Mouse (Mus musculus): Measurements from ENCODE around the gene A630023A22Rik. TPM values are rescaled to one million over a fixed set of nuclear protein-coding genes. Genes with fewer than 3 reads are reported as not detected.

A630023A22Rik gene
- 0.37 TPM in 1 of 2 replicates, not detected in the other for polyA plus RNA-seq (2015; fragmentation: Nextera tagmentation; extraction: Ambion mirVana)

DNA sequence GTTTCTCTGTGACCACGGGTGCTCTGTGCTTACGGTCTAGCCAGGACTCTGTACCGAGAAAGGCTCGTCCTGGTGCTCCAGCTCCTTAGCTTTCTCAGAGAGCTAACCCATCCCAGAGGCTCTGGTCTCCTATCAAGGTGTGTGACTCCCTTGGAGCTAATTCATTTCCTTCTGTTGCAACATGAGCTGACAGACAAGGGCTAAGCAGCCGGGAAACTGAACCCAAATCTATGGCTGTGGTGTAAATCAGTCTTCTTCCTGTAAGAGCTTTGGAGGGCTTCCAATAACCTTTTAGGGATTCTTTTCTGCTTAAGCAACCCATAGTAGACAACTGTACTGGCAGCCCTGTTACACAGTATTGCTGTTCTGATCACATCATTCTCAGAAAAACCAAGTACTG, at the start of gene A630023A22Rik:
TSS of gene A630023A22Rik (minus strand) at position 154 of the 400 bp plus-strand sequence.

DNA sequence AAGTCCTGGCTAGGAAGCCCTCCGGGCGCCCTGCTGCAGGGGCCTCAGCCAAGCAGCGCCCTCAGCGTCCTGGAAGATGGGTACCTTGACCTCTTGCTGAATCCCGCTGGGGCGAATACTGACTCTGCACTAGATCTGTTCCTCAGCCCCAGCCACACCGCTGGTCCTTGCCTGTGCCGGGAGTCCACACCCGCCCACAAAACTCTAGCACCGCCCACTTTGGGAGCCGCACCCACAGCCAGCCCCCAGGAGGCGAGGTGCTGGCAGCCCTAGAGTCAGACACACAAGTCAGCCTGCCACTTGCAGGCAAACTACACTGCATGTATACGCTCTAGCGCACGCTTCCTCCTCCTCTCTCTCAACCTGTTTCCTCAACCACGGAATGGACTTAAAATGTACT, 49.8 kb upstream of the A630023A22Rik start, which contains the start of gene Npy4r:
TSS of gene Npy4r (minus strand) at position 148 of the 400 bp plus-strand sequence.

GRCm38 (mm10) chr14:34085731-34086130, 16.8 kb downstream of the A630023A22Rik start, which contains the start of gene Anxa8:
Anxa8 (plus strand) TSS chr14:34085981.

DNA sequence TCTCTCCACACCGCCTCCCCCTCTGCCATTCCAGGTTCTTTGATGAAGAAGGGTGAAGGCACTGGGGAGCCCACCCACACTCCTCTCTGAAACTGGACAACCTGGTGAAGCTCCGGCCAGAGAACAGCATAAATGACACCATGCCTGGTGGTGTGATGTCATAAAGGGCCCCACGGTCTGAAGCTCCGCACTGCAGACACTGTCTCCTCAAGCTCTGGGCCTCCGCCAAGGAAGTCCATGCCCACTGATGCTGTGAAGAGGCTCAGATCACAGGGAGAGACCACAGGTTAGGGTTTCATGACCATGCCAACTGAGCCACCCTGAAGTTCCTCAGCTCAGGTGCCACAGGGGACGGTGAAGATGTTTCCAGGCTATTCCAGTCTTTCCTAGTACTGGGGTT, 50.0 kb downstream of the A630023A22Rik start, which contains the start of gene Antxrl:
TSS of gene Antxrl (plus strand) at position 192 of the 400 bp plus-strand sequence.

DNA sequence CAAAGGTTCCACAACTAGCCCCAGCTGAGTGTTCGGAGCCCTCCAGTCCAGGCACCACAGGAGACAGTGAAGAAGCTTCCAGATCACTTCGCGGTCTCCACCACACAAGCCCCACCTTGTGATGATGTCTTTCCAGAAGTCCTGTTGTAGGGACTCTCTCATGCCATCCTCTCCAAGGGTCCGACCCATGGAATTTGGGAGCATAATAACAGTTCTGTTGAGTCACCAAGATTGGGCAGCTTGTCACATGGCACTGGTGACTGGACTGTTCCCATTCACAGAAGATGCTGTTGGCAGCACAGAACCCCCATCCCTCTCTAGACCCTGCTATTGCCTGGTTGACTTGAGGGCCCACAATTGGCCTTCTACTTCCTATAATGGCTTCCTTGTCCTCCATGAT, 86.2 kb downstream of the A630023A22Rik start, which contains the start of gene Gm5460:
TSS of gene Gm5460 (plus strand) at position 378 of the 400 bp plus-strand sequence.

DNA sequence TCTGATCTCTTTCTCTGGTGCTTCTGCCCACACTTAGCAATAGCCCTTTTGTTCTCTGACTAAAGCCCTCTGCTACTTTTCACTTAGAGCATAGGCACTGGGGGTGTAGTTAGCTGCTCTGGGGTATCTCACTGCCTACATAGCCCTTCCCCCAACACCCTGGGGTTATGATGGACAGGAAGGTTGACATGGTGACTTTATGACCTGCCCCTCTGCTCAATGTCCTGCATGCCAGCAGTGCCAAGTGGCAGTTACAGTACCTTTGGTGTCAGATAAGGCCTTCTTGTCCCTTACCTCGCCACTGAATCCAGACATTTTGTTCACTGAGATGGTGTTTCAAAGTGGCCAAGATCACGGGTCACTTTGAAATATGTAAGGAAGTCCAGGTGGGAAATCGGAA, 87.5 kb downstream of the A630023A22Rik start, which contains the start of gene Gm30083:
TSS of gene Gm30083 (minus strand) at position 120 of the 400 bp plus-strand sequence.

Other genes starting within 250 kb of the A630023A22Rik start
- 14.3 and 17.7 TPM in 2 replicates for gene Gdf10, start 179.2 kb downstream of the A630023A22Rik start, polyA plus RNA-seq (2015; fragmentation: Nextera tagmentation; extraction: Ambion mirVana)
- 0.09 TPM in 1 of 2 replicates, not detected in the other for gene Gdf2, start 161.7 kb downstream of the A630023A22Rik start, polyA plus RNA-seq (2015; fragmentation: Nextera tagmentation; extraction: Ambion mirVana)
- gene Rbp3, start 148.8 kb downstream of the A630023A22Rik start, polyA plus RNA-seq (2015; fragmentation: Nextera tagmentation; extraction: Ambion mirVana) = 0.05 TPM in 1 of 2 replicates, not detected in the other
- gene Zfp488, start 124.0 kb downstream of the A630023A22Rik start, polyA plus RNA-seq (2015; fragmentation: Nextera tagmentation; extraction: Ambion mirVana) = 2.2 and 2.3 TPM in 2 replicates
- gene Gm30083, start 87.6 kb downstream of the A630023A22Rik start, polyA plus RNA-seq (2015; fragmentation: Nextera tagmentation; extraction: Ambion mirVana) = not detected in 2 replicates
- gene Gm5460, start 86.0 kb downstream of the A630023A22Rik start, polyA plus RNA-seq (2015; fragmentation: Nextera tagmentation; extraction: Ambion mirVana) = not detected in 2 replicates
- not detected in 2 replicates for gene Antxrl, start 50.0 kb downstream of the A630023A22Rik start, polyA plus RNA-seq (2015; fragmentation: Nextera tagmentation; extraction: Ambion mirVana)
- gene Anxa8, start 16.8 kb downstream of the A630023A22Rik start, polyA plus RNA-seq (2015; fragmentation: Nextera tagmentation; extraction: Ambion mirVana) = 0.83 and 1.3 TPM in 2 replicates
- gene Npy4r, start 49.7 kb upstream of the A630023A22Rik start, polyA plus RNA-seq (2015; fragmentation: Nextera tagmentation; extraction: Ambion mirVana) = 0.06 and 0.18 TPM in 2 replicates
- 3.6 and 4.3 TPM in 2 replicates for gene Gprin2, start 98.9 kb upstream of the A630023A22Rik start, polyA plus RNA-seq (2015; fragmentation: Nextera tagmentation; extraction: Ambion mirVana)
- 0.88 and 1.6 TPM in 2 replicates for gene Syt15, start 116.8 kb upstream of the A630023A22Rik start, polyA plus RNA-seq (2015; fragmentation: Nextera tagmentation; extraction: Ambion mirVana)
- gene Shld2, start 207.7 kb upstream of the A630023A22Rik start, polyA plus RNA-seq (2015; fragmentation: Nextera tagmentation; extraction: Ambion mirVana) = 8.8 and 9.0 TPM in 2 replicates
- gene Glud1, start 208.0 kb upstream of the A630023A22Rik start, polyA plus RNA-seq (2015; fragmentation: Nextera tagmentation; extraction: Ambion mirVana) = 193 and 194 TPM in 2 replicates

Data from neural tube, postnatal 0 days (tissue).